Mouse (Mus musculus): ENCODE measurements around the gene Mmd2.

DNA sequence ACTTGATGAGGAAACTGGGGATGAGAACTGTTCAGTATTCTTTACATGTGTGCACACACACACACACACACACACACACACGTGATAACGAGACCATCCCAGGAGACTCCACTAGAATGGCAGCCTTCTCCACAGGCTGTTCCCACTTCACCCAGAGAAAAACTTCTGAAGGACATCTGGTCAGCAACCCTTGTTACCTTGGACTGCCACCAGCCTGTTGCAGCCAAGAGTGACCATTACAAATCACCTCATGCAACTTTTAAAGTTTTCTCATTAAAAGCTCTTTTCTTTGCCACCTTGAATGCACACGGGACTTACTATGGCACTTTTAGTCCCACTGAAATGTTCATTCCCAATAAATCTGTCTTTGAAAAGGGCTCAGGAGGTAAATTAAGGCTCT lies 71.3 kb downstream of the Mmd2 start:
- TF ChIP-seq POLR2A (IDR thresholded peaks at IDR 0.05; ENCODE audit: extremely low read depth, insufficient read depth, low read length) (no peak), CTCF (IDR thresholded peaks at IDR 0.05; ENCODE audit: low read depth, low read length) (no peak)

All from liver, adult 2 months (tissue).